Mouse (Mus musculus) midbrain, embryonic 16.5 days (tissue): ENCODE data around the gene Dennd5a. TPM values are rescaled to one million over a fixed set of nuclear protein-coding genes. Genes with fewer than 3 reads are reported as not detected.

Source experiments
- ATAC-seq: fragments of 200-750 bp; cut with Nextera tagmentation; 2 replicates; pipeline ENCODE4 v1.8.0; 2017; ENCODE audit warnings: moderate TSS enrichment
- H3K27ac ChIP-seq: fragments of 300-500 bp; sonication (generic); 2 replicates; pipeline ENCODE4 v1.5.1; 2014; ENCODE audit warnings: mild to moderate bottlenecking, low read length, mixed read lengths
- H3K27me3 ChIP-seq: fragments of 300-500 bp; sonication (generic); 2 replicates; pipeline ENCODE4 v1.6.1; 2014; ENCODE audit warnings: low read depth, low read length, mixed read lengths; ENCODE audit not compliant: control insufficient read depth, insufficient read depth
- H3K36me3 ChIP-seq: fragments of 300-500 bp; sonication (generic); 2 replicates; pipeline ENCODE4 v1.6.1; 2014; ENCODE audit warnings: mild to moderate bottlenecking, low read length, moderate library complexity, mixed read lengths; ENCODE audit not compliant: control insufficient read depth, insufficient read depth
- H3K4me1 ChIP-seq: fragments of 300-500 bp; sonication (generic); 2 replicates; pipeline ENCODE4 v1.6.1; 2014; ENCODE audit warnings: mild to moderate bottlenecking, low read length, mixed read lengths; ENCODE audit not compliant: control insufficient read depth, insufficient read depth
- H3K4me2 ChIP-seq: fragments of 300-500 bp; sonication (generic); 2 replicates; pipeline ENCODE4 v1.6.1; 2014; ENCODE audit warnings: mild to moderate bottlenecking, low read length, mixed read lengths
- H3K4me3 ChIP-seq: fragments of 300-500 bp; sonication (generic); 2 replicates; pipeline ENCODE4 v1.5.1; 2014; ENCODE audit warnings: low read depth, mild to moderate bottlenecking, low read length, moderate library complexity, mixed read lengths
- H3K9ac ChIP-seq: fragments of 300-500 bp; sonication (generic); 2 replicates; pipeline ENCODE4 v1.6.1; 2014; ENCODE audit warnings: low read depth, low read length, mixed read lengths
- H3K9me3 ChIP-seq: fragments of 300-500 bp; sonication (generic); replicated peaks from 2 replicates; pipeline ENCODE4 v1.6.1; 2014; ENCODE audit warnings: mild to moderate bottlenecking, low read length, mixed read lengths; ENCODE audit not compliant: control insufficient read depth, poor library complexity, severe bottlenecking
- WGBS: fragments of 180-500 bp; shearing (Covaris S2); extraction: QIAGEN DNeasy Blood & Tissue Kit; methylation state at CpG from one replicate; pipeline ENCODE4 v1.1.7; 2014; 5-methylcytosine and 5-hydroxymethylcytosine counted together
- polyA plus RNA-seq: library from polyadenylated mRNA; unstranded; fragments of >200 nt; fragmentation: Nextera tagmentation; extraction: Ambion mirVana; gene quantifications from 2 replicates; pipeline ENCODE4 v1.2.1, GENCODE M21; 2015

Dennd5a gene
- polyA plus RNA-seq, 1 experiment from 2014 or later, result 38.5 TPM

DNA sequence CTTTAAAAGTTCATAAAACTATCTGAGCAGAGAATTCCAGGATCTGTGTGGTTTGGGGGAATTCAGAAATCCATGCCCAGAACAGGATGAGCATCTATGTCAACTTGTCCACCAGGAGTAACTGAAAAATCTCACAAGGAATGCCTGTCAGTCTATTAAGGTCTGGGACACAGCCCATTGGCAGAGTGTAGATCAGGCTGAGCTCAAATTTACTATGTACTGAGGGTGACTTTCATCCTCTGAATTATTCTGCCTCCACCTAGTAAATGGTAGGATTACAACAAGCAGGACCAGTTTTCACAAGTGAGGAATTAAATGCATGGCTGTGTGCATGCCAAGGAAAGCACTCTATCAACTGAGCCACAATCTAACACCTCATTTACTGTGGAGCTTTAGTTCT, 9.3 kb upstream of the Dennd5a start:
- no peak overlapping the region for H3K4me2 ChIP-seq
- peak overlapping the region; percentile 50 for H3K27ac ChIP-seq
- H3K9ac ChIP-seq, result no peak overlapping the region
- H3K36me3 ChIP-seq, result peaks cover 4% of the 10 kb centered on the region; the same call in 1 of the 2 replicates
- no peak overlapping the region for H3K4me3 ChIP-seq
- no peaks in the 10 kb centered on the region for H3K27me3 ChIP-seq
- peaks cover 2% of the 10 kb centered on the region; the same call in 1 of the 2 replicates for H3K4me1 ChIP-seq
- H3K9me3 ChIP-seq, result no peaks in the 10 kb centered on the region
- ATAC-seq, result no peak

DNA sequence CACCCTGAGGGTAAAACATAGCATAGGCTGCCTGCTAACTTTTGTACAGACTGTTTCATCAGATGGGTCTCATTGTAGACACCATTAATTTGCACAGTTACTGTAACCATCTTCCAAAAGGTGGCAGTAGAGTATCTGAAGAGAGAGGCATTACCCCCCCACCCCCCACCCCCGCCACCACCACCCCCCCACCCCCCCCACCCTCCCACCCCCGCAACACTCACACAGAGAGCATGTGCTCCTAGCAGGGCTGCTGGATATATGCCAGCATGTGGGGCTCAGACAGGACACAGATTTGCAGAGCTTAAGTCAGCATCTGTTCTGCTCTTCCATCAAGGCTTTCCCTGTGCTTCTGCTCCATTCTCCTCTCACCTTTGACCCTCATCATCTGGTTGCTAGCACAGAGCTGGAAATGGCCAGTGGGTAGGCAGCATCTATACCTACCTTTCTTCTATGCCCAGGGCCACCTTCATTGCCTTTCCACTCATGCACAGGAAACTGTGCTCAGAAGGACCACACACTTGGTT, 8.7 kb upstream of the Dennd5a start:
- WGBS, result no CpG with 5 or more reads among the region's 2 CpGs

DNA sequence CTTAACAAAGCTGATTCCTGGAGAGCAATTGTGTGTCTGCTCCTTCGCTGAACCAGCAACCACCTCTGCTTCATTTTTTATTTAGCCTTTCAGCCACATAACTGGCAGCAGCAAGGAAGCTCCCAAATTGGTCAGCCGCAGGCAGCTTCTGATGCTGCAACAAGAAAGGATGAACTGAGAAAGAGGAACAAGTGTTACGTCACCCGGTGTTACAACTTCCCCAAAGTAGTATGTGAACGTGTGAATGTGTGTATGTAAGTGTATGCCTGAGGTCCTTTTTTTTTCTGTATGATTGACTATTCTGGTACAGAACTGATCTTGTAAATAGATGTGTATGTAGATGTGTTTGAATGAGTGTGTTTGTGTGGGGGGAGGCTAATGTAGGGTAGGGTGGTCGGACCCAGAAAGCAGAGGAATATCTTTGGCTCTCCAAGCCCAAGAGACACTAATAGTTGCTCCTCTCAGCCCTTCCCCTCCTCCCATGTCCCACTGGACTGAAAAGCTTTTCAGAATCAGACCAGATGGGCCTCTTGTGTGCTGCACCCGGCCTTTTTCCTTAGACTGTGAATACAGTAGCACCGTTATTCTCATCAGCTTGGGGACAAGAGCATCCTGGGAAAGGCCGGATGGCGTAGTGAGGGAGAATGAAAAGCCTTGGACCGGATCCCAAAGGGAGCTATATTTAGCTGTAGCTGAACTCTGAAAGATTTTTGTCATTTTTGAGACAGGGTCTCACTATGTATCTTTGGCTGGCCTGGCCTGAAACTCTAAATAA, 7.7 kb upstream of the Dennd5a start:
- peak; percentile 69 for ATAC-seq
- no peaks in the 10 kb centered on the region for H3K9me3 ChIP-seq
- no peak overlapping the region for H3K4me2 ChIP-seq
- peaks cover 4% of the 10 kb centered on the region; the same call in 1 of the 2 replicates for H3K36me3 ChIP-seq
- H3K27ac ChIP-seq, result peak overlapping the region; percentile 67
- no peak overlapping the region for H3K4me3 ChIP-seq
- WGBS, result 53% methylated on average over 11 of the region's 11 CpGs
- no peaks in the 10 kb centered on the region for H3K27me3 ChIP-seq
- H3K9ac ChIP-seq, result no peak overlapping the region
- peaks cover 2% of the 10 kb centered on the region; the same call in 1 of the 2 replicates for H3K4me1 ChIP-seq

More for the DNA sequence above, 8.7 kb upstream of the Dennd5a start:
- Histone ChIP-seq H3K4me1 (peaks cover 2% of the 10 kb centered on the region; the same call in 1 of the 2 replicates), H3K36me3 (peaks cover 4% of the 10 kb centered on the region; the same call in 1 of the 2 replicates), H3K9ac (no peak overlapping the region), H3K9me3 (no peaks in the 10 kb centered on the region), H3K4me3 (no peak overlapping the region), H3K27ac (peak overlapping the region; percentile 50), H3K27me3 (no peaks in the 10 kb centered on the region), H3K4me2 (no peak overlapping the region)
- peak; percentile 70; the same call in 1 of the 2 replicates for ATAC-seq

DNA sequence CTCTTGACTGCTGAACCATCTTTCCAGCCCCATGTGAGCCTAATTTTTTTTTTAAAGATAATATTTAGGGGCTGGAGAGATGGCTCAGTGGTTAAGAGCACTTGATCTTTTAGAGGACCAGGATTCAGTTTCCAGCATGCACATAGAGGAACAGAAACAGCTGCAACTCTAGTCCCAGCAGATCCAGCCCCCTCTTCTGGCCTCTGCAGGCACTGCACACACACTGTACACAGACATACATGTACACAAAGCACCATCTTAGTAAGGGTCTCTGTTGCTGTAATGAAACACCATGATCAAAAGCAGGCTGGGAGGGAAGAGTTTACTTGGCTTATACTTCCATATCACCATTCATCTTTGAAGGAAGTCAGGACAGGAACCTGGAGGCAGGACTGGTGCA, 5.4 kb upstream of the Dennd5a start:
- Histone ChIP-seq H3K27ac (no peak overlapping the region), H3K9me3 (no peaks in the 10 kb centered on the region), H3K9ac (no peak overlapping the region), H3K36me3 (no peaks in the 10 kb centered on the region), H3K4me1 (peaks cover 5% of the 10 kb centered on the region), H3K27me3 (no peaks in the 10 kb centered on the region), H3K4me3 (no peak overlapping the region), H3K4me2 (no peak overlapping the region)
- ATAC-seq, result no peak

DNA sequence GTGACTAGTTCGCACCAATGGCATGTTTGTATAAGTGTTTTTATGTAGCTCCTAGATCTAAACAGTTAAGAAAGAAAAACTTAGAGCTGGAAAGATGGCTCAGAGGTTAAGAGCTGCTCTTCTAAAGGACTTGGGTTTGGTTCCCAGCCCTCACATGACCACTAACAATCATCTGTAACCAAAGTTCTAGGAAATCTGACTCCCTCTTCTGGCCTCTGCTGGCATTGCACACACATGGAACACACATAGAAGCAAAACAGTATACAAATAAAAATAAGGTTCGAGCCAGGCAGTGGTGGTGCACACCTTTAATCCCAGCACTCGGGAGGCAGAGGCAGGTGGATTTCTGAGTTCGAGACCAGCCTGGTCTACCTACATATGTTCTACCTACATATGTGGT, 3.4 kb upstream of the Dennd5a start:
- no peaks in the 10 kb centered on the region for H3K27me3 ChIP-seq
- no peak overlapping the region for H3K4me3 ChIP-seq
- H3K36me3 ChIP-seq, result no peaks in the 10 kb centered on the region
- no peak overlapping the region for H3K27ac ChIP-seq
- 90% methylated on average over 4 of the region's 4 CpGs for WGBS
- H3K9me3 ChIP-seq, result no peaks in the 10 kb centered on the region
- H3K9ac ChIP-seq, result no peak overlapping the region
- H3K4me2 ChIP-seq, result no peak overlapping the region
- peaks cover 9% of the 10 kb centered on the region for H3K4me1 ChIP-seq
- ATAC-seq, result no peak

DNA sequence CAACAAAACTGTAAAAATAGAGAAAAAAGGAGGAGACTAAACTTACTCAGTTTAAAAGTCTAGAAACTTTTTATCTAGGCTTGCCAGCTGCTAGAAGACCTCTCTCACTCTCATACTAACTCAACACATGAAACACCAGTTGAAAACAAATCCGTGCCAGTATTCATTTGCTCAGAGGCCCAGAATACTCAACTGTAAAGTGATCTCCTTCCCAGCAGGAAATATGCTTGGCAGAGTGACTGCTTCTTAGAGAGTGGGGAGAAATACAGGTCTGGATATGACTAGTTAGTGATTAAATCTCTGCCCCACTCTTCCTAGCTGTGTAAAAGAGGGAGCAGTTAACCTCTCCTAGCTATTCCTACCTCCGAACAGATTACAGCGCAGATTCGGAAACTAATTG, 2.3 kb upstream of the Dennd5a start:
- Histone ChIP-seq H3K27me3 (no peaks in the 10 kb centered on the region), H3K36me3 (no peaks in the 10 kb centered on the region), H3K27ac (no peak overlapping the region), H3K4me1 (peaks cover 20% of the 10 kb centered on the region), H3K4me3 (no peak overlapping the region), H3K4me2 (no peak overlapping the region), H3K9me3 (no peaks in the 10 kb centered on the region), H3K9ac (no peak overlapping the region)
- 81% methylated on average over 4 of the region's 4 CpGs for WGBS
- ATAC-seq, result no peak

DNA sequence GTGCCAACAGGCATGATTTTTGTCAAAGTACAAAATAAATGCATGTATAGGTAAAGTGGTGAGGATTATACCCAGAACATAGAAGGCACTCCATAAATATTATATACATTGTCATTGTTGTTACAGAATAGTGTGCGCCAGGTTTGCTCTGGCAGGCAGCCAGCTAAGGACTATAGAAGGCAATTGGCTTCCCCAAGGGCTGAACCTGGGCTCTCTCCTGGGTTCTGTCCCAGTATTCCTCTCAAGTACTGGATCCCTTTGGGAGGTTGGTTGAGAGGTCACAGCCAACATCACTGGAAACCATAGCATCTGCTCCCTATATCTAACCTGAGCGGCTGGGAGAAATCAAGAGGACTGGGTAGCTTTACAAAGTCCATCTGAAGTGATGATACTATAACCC, 1.3 kb upstream of the Dennd5a start:
- no peak overlapping the region for H3K9ac ChIP-seq
- no peak for ATAC-seq
- H3K27me3 ChIP-seq, result no peaks in the 10 kb centered on the region
- H3K4me2 ChIP-seq, result no peak overlapping the region
- H3K36me3 ChIP-seq, result no peaks in the 10 kb centered on the region
- no peak overlapping the region for H3K27ac ChIP-seq
- H3K4me3 ChIP-seq, result no peak overlapping the region
- 89% methylated on average over 2 of the region's 2 CpGs for WGBS
- peaks cover 28% of the 10 kb centered on the region for H3K4me1 ChIP-seq
- H3K9me3 ChIP-seq, result no peaks in the 10 kb centered on the region

DNA sequence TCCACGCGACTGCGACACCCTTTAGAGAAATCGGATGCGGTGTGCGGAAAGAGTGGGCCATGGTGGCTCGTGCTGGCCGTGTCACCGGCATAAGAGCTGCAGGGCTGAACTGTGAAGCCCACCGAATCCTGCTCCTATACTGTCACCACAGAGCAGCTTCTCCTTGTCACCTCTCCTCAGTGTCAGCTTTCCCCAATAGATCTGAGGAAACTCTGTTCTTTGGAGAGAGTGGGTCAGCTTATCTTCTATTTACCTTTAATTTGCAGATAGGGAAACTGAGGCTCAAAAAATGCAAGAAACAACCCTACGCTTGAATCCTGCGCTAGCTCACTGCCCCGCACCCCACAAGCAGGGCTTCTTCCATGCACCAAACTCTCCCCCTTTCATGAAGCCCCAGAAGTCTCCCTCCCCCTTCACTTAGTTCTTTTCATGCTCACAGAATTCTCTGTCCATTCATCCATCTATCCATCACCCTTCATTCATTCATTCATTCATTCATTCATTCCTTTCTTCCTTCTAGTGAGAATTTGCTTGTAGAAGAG, 414 bp upstream of the Dennd5a start:
- no peaks in the 10 kb centered on the region for H3K9me3 ChIP-seq
- peak overlapping the region; percentile 83 for H3K4me3 ChIP-seq
- H3K27me3 ChIP-seq, result no peaks in the 10 kb centered on the region
- peaks cover 31% of the 10 kb centered on the region for H3K4me1 ChIP-seq
- H3K27ac ChIP-seq, result peak overlapping the region; percentile 95
- peak overlapping the region; percentile 95 for H3K9ac ChIP-seq
- peak overlapping the region; percentile 53 for H3K4me2 ChIP-seq
- WGBS, result 9% methylated on average over 13 of the region's 13 CpGs
- ATAC-seq, result peak; percentile 83
- H3K36me3 ChIP-seq, result no peaks in the 10 kb centered on the region
